Mouse (Mus musculus): ENCODE results near the gene Macf1. TPM values are rescaled to one million over a fixed set of nuclear protein-coding genes. Genes with fewer than 3 reads are reported as not detected.
"Not testable (repeated sequence)": the region's sequence is repeated elsewhere in the genome, so short reads cannot be mapped to it uniquely, and the experiment has no call there.

Macf1 gene
- total RNA-seq, 2 experiments from 2014 or later, result 209 TPM

- not testable (repeated sequence) for DNase-seq (ENCODE audit: low spot score in 2 of 2)
Observed at GRCm38 (mm10) chr4:123322910-123323309, 361.2 kb downstream of the Macf1 start.

- no peak for DNase-seq (ENCODE audit: low spot score in 2 of 2)
Observed at GRCm38 (mm10) chr4:123314497-123314896, 369.7 kb downstream of the Macf1 start.

GRCm38 (mm10) chr4:123313010-123313409 lies 371.1 kb downstream of the Macf1 start:
- no peak for DNase-seq (ENCODE audit: low spot score in 2 of 2)

GRCm38 (mm10) chr4:123311845-123312244 lies 372.3 kb downstream of the Macf1 start:
- no peak for DNase-seq (ENCODE audit: low spot score in 2 of 2)

DNA sequence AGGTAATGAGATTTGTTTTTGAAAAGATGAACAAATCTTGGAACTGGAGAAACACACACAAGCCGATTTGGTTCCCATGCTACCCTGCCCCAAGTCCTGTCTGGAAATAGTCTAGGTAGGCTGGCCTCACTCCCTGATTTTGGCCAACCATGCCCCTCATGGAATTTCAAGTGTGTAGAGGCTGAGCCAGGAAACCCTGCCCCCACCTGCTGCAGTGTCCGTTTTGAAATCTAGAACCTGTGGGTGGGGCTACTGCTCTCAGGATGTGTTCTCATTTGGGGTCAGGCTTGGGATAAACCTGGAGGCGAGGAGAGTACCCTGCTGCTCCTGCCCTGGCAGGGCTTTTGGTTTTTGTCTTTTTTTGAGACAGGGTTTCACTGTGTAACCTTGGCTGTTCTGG lies 375.9 kb downstream of the Macf1 start:
- no peak for DNase-seq (ENCODE audit: low spot score in 2 of 2)

DNA sequence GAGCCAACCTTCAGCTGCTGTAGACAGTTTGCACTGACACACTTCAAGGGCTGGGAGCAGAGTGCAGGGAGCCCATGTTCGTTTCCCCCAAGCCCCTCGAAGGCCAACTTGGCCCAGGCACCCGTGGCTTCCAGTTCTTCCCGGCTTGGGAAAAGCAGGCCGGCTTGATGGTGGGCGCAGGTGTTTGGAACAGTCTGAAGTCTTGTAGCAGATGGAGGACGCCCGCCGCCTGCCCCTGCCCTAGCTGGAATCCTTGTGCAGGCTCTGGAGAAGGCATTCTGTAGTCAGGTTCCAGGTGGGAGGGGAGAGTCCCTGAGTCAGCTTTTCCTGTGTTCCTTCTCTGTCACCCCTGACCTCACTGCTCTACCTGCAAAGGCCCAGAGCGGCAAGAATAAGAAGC lies 377.2 kb downstream of the Macf1 start:
- no peak for DNase-seq (ENCODE audit: low spot score in 2 of 2)

- no peak for DNase-seq (ENCODE audit: low spot score in 2 of 2)
Observed at GRCm38 (mm10) chr4:123305789-123306188, 378.4 kb downstream of the Macf1 start.

Small RNAs within 50 kb of the gene (microRNA-seq; reads per million reads assigned to microRNA genes)
- gene Mir6398, result not detected

Other genes starting within 250 kb of the Macf1 start
- gene Ndufs5, start 33.8 kb upstream of the Macf1 start, total RNA-seq (2021), result 100 to 1,000 TPM; 200 to 214 TPM
- 10 to 100 TPM; 24.5 to 27.4 TPM for gene Akirin1, start 66.0 kb upstream of the Macf1 start, total RNA-seq (2021)
- gene Rhbdl2, start 103.5 kb upstream of the Macf1 start, total RNA-seq (2021), result under 1 TPM in 1 of 2 experiments, not detected in 1; 0.29 TPM
- not detected for gene 4933427I04Rik, start 175.3 kb upstream of the Macf1 start, total RNA-seq (2021)
- 10 to 100 TPM; 27.8 to 30.2 TPM for gene Mycbp, start 220.5 kb upstream of the Macf1 start, total RNA-seq (2021)
- gene Rragc, start 233.1 kb upstream of the Macf1 start, total RNA-seq (2021), result 10 to 100 TPM; 43.0 to 44.3 TPM
- gene 4930535I16Rik, start 233.7 kb upstream of the Macf1 start, total RNA-seq (2021), result not detected